Mouse (Mus musculus) ES-CJ7 (cell line): Measurements from ENCODE around the gene Muc20.

Experiments used
- DNase-seq: peaks from one replicate; pipeline ENCODE4 v3.0.0; 2011; ENCODE audit warnings: low read depth, low spot score

Gene Muc20

DNA sequence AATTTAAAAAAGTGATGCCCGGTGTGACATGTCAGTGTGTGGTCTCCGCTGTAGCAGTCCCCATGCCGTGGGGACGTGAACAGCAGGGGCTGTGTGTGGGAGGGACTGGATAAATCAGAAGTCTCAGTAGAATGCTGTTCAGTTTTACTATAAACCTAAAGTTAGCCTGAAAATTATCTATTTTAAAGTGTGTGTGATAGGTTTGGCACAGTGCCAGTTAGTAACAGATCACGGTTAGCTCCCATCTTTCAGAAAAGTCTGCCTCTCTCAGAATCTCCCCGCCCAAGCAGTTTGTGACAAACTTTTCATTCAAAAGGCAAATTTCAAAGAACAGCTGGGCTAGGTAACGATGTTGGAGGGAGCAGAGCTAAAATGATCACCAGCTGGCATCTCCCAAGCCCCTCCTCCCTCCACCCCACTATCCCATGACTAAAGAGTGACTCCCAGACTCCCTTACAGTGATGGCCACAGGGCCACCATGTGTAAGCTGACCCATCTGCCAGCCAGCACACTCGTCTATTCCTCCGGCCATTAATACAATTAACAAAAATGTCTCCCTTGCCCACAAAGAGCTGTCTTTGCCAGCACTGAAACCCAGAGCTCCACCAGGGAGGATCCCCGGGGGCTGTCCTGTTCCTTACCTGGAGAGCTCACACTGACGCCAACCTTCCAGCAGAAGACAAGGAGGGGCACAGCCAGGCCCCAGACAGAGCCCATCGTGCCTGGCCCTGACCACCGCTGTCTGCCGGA, 384 bp downstream of the Muc20 start:
- no peak for DNase-seq

GRCm38 (mm10) chr16:32795177-32795576, 2.1 kb downstream of the Muc20 start:
- no peak for DNase-seq

- no peak for DNase-seq
Measured at GRCm38 (mm10) chr16:32790056-32790455, 7.2 kb downstream of the Muc20 start.

GRCm38 (mm10) chr16:32784840-32785239, 12.4 kb downstream of the Muc20 start:
- DNase-seq, result no peak

- no peak for DNase-seq
Measured at GRCm38 (mm10) chr16:32783324-32784062, 13.7 kb downstream of the Muc20 start.

GRCm38 (mm10) chr16:32778956-32779355, 18.3 kb downstream of the Muc20 start:
- DNase-seq, result no peak

- DNase-seq, result no peak
Measured at GRCm38 (mm10) chr16:32776676-32777075, 20.6 kb downstream of the Muc20 start.

- no peak for DNase-seq
Measured at GRCm38 (mm10) chr16:32766904-32767303, 30.3 kb downstream of the Muc20 start.

DNA sequence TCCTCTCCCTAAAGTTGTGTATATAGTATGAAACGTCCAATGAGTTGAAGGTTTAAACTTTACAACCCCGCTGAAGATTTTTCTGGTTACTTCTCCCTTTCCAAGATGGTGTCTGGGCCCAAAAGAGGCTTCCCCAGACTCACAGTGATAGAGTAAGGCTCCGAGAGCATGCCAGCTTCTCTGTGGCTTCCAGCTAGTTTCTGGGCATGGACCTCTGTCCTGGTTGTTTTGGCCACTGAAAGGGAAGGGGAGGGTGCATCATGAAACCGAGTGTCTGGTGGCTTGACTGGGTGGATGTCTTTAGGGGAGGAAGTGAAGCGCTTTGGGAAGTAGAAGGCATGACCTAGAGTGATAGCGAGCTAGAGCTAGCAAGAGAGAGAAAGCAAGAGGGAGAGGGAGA, 32.3 kb downstream of the Muc20 start:
- no peak for DNase-seq

GRCm38 (mm10) chr16:32764550-32764949, 32.7 kb downstream of the Muc20 start:
- DNase-seq, result no peak

- no peak for DNase-seq
Measured at GRCm38 (mm10) chr16:32750242-32751127, 46.8 kb downstream of the Muc20 start.

DNA sequence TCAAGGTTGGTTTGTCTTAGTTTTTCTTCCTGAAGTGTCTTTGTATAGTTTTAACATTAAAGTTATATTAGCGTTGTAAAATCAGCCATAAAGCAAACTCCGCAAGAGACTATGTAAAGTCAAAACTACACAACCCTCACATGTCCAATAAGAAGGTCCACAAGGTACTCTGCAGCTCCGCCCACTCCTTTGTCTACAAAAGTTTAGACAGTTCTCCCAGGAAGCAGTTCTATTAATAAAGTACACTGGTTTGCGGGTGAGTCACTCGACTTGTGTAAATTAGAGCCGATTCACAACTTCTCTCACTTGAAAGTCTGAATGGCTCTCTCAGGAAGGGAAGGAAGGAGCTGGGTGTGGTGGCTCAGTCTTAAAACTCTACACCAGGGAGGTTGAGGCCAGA, 51.4 kb downstream of the Muc20 start:
- DNase-seq, result no peak

- DNase-seq, result no peak
Measured at GRCm38 (mm10) chr16:32742712-32743111, 54.5 kb downstream of the Muc20 start.

GRCm38 (mm10) chr16:32741366-32741765, 55.9 kb downstream of the Muc20 start:
- DNase-seq, result no peak

- DNase-seq, result peak; percentile 68
Measured at GRCm38 (mm10) chr16:32740003-32740663, 57.1 kb downstream of the Muc20 start.

DNA sequence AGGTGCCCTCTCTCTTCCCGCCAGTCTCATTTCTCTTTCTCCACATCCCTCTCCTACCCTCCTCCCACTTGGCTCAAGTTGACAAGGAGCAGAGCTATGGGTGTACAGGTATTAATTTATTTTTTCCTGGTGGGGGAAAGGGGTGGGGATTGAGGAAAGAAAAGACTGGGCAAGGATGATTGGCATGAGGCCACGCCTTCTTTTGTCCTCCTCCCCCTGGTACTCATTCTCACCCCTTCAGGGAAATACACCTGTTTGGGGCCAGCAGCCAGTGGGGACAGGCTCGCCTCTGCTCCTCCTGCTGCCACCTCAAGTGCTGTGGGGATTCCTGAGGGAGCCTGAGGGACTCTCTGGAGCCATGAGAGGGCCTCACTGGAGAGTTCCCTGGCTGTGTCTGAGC, 61.2 kb downstream of the Muc20 start:
- no peak for DNase-seq

DNA sequence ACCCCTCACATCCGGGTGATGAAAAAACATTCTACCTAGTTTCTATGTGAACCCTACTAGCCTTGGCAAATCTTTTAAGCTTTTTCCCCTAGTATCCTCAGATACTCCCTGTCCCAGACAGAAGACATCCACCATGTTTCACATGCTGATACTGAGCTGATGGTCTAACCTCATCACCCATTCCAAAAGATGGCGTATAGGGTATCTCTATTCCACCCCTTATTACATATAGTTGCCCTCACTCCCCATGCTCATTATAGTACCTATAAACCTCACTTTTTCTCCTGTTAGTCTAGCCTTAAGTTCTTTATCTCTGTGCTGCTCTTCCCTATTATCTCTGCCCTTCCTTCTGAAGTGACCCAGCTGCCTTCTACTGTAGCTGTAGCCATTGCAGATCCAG, 61.6 kb downstream of the Muc20 start, which contains the start of gene Muc4:
TSS of gene Muc4 (plus strand) at position 301 of the 400 bp plus-strand sequence.
- DNase-seq, result no peak

DNA sequence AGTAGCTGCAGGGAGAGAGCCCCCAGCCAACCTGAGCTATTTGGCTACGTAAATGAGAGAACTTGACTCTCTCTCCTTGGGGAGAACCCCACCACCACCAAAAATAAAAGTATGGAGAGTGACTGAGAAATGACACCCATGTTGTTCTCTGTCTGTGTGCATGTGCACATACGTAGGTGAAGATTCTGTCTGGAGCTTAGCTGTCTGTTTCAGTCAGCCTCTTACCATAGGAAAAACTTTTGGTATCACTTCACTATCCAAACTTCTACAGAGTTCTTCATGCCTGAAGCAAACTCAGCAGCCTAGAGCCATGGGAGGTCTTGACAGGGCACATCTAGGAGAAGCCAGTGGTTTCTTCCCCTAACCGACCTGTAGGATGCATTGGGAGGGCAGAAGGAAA, 64.0 kb downstream of the Muc20 start:
- no peak for DNase-seq

GRCm38 (mm10) chr16:32728730-32729129, 68.5 kb downstream of the Muc20 start:
- DNase-seq, result no peak

DNA sequence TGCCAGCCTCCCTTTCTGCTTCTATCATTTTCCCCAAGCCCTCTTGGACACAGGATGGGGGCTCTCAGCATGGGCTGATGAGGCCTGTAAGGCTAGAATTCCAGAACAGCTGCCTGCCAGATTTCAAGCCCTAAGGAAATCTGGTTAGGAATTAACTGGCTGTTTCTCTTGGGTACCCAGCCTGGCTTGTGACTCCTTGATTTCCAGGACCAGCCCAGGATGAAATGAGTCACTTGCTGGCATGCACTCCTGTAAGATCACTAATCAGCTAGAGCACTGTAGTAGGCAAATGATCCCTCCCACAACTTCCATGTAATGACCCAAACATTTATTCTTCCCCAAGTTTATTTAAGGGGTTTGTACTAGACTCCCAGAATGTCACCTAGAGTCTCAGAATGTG, 69.0 kb downstream of the Muc20 start:
- no peak for DNase-seq
